Mouse (Mus musculus) olfactory bulb, adult 2 months (tissue): ENCODE data around the gene Acad11.

Source experiments
- CTCF ChIP-seq: fragments of 200-500 bp; IDR thresholded peaks from 2 replicates; pipeline ENCODE4 v1.5.1; 2012; ENCODE audit warnings: low read depth, mild to moderate bottlenecking, low read length, moderate library complexity; ENCODE audit not compliant: insufficient read depth
- POLR2A ChIP-seq: fragments of 200-500 bp; IDR thresholded peaks from 2 replicates; pipeline ENCODE4 v1.6.1; 2012; ENCODE audit warnings: mild to moderate bottlenecking, low read depth, low read length, moderate library complexity; ENCODE audit not compliant: insufficient read depth

GRCm38 (mm10) chr9:104130141-104130755 is 67.1 kb downstream of the Acad11 start:
- TF ChIP-seq CTCF (no peak), POLR2A (no peak)
